Mouse (Mus musculus) heart, adult 2 months (tissue): ENCODE results near the gene Tgfb1. TPM values are rescaled to one million over a fixed set of nuclear protein-coding genes. Genes with fewer than 3 reads are reported as not detected.
A peak's percentile ranks its signal among the peaks of the same experiment; 100 is the strongest.

Source experiments
- DNase-seq, 2 experiments: peaks; one replicate each; pipeline ENCODE4 v3.0.0; 2021
- H3K27ac ChIP-seq: fragments of 200-600 bp; 2 replicates; pipeline ENCODE4 v1.8.1; 2022
- H3K27me3 ChIP-seq: fragments of 200-500 bp; 2 replicates; pipeline ENCODE4 v1.6.1; 2012; ENCODE audit warnings: mild to moderate bottlenecking, low read length, inconsistent platforms, mixed read lengths; ENCODE audit not compliant: control insufficient read depth, insufficient read depth
- H3K36me3 ChIP-seq: fragments of 200-500 bp; 2 replicates; pipeline ENCODE4 v1.6.1; 2012; ENCODE audit warnings: low read length, inconsistent platforms; ENCODE audit not compliant: control insufficient read depth, insufficient read depth
- H3K4me1 ChIP-seq: fragments of 200-500 bp; 2 replicates; pipeline ENCODE4 v1.6.1; 2011; ENCODE audit warnings: low read length; ENCODE audit not compliant: control insufficient read depth, insufficient read depth
- H3K4me3 ChIP-seq: fragments of 200-600 bp; 2 replicates; pipeline ENCODE4 v1.8.1; 2022
- H3K79me2 ChIP-seq: fragments of 200-500 bp; replicated peaks from 2 replicates; pipeline ENCODE4 v1.6.1; 2012; ENCODE audit warnings: mild to moderate bottlenecking, inconsistent platforms, low read length, moderate library complexity, mixed read lengths; ENCODE audit not compliant: control insufficient read depth, insufficient read depth
- H3K9ac ChIP-seq: fragments of 200-500 bp; 2 replicates; pipeline ENCODE4 v1.6.1; 2012; ENCODE audit warnings: low read depth, mild to moderate bottlenecking, control low read depth, inconsistent platforms, low read length, mixed read lengths
- CTCF ChIP-seq: fragments of 200-600 bp; IDR thresholded peaks from 2 replicates; pipeline ENCODE4 v1.8.1; 2022; ENCODE audit warnings: antibody characterized with exemption, mild to moderate bottlenecking, moderate library complexity
- EP300 ChIP-seq: fragments of 200-500 bp; IDR thresholded peaks from 2 replicates; pipeline ENCODE4 v1.6.1; 2011; ENCODE audit warnings: low read depth, low read length, control low read depth; ENCODE audit not compliant: insufficient read depth
- POLR2A ChIP-seq: fragments of 200-500 bp; IDR thresholded peaks from 2 replicates; pipeline ENCODE4 v1.6.1; 2011; ENCODE audit warnings: mild to moderate bottlenecking, low read depth, low read length, control low read depth; ENCODE audit not compliant: insufficient read depth
- WGBS: fragments of 180-500 bp; shearing (Covaris S2); methylation state at CpG from one replicate; pipeline ENCODE4 v1.1.7; 2018; 5-methylcytosine and 5-hydroxymethylcytosine counted together
- intact Hi-C: fragments of 180-260 bp; cut with DNase I; formaldehyde crosslinking; loops from one replicate; pipeline ENCODE4 v1.15.1; 2025
- polyA plus RNA-seq: library from polyadenylated mRNA; depleted of rRNA; stranded (reverse); fragments of >200 nt; gene quantifications from 2 replicates; pipeline ENCODE4 v1.2.3, GENCODE M21; 2012
- total RNA-seq, 2 experiments: library from RNA; stranded (reverse); gene quantifications; 2 replicates each; pipeline ENCODE4 v1.2.3; 2021

Gene Tgfb1
- total and polyA plus RNA-seq, 3 experiments, result 21.5 to 24.7 (median 22.5) TPM

DNA sequence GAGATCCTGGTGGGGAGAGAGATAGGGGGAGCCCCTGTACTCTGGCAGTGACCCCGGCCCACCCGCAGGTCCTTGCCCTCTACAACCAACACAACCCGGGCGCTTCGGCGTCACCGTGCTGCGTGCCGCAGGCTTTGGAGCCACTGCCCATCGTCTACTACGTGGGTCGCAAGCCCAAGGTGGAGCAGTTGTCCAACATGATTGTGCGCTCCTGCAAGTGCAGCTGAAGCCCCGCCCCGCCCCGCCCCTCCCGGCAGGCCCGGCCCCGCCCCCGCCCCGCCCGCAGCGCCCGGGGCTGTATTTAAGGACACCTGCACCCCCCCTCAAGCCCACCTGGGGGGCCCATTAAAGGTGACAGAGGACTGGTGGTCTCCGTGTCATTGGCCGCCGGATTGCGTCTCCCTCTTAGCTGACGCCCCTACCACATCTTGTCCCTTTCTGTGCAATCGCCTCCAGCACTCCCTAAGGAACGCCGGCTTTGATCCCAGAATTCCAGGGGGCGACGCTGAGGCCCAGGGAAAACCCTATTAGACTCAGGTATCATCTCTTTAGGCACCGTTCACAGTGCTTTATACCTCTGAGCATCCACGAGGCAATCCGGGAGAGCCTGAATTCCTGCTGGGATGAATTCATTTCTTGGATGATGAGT, 18.0 kb downstream of the Tgfb1 start:
- WGBS, result 45% methylated on average over 36 of the region's 37 CpGs
- Histone ChIP-seq H3K79me2 (no peaks in the 10 kb centered on the region), H3K4me1 (peaks cover 40% of the 10 kb centered on the region), H3K27ac (peak overlapping the region; percentile 68), H3K4me3 (no peak overlapping the region; the same call in 1 of the 2 replicates), H3K36me3 (peaks cover 8% of the 10 kb centered on the region), H3K27me3 (no peaks in the 10 kb centered on the region), H3K9ac (no peak overlapping the region)
- TF ChIP-seq EP300 (no peak), CTCF (no peak), POLR2A (no peak)
- no peak for DNase-seq
- intact Hi-C loops, result no loop called here

DNA sequence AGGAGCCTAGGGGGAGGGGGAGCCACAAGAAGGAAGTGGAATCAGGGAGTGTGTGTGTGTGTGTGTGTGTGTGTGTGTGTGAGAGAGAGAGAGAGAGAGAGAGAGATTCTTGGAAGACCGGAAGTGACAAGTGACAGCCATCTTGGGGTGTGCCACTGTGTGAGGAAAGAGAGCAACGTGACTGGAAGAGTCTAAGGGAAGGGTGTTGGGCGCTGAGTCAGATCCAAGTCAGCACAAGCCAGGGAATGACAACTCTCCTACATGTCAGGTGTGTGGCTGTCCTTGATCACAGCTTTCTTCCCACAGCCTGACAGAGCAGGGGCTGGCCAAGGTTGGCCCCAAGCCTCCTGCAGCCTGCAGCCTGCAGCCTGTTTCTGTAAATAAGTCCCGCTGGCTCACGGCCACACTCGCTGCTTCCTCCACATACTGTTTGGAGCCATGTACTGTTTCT, 19.0 kb downstream of the Tgfb1 start:
- H3K4me3 ChIP-seq, result no peak overlapping the region
- H3K27ac ChIP-seq, result peak overlapping the region; percentile 85
- H3K4me1 ChIP-seq, result peaks cover 43% of the 10 kb centered on the region
- 13% methylated on average over 6 of the region's 6 CpGs for WGBS
- H3K79me2 ChIP-seq, result no peaks in the 10 kb centered on the region
- TF ChIP-seq EP300 (peak; percentile 83), POLR2A (0 out of 2 replicates have a peak, but pooled peaks have one; percentile 21), CTCF (no peak)
- intact Hi-C loops, result no loop called here
- no peaks in the 10 kb centered on the region for H3K27me3 ChIP-seq
- no peak overlapping the region for H3K9ac ChIP-seq
- DNase-seq, result peak; percentile 61 to 76
- peaks cover 8% of the 10 kb centered on the region for H3K36me3 ChIP-seq

- intact Hi-C loops, result no loop called here
- no peaks in the 10 kb centered on the region for H3K27me3 ChIP-seq
- H3K4me1 ChIP-seq, result peaks cover 46% of the 10 kb centered on the region
- H3K36me3 ChIP-seq, result peaks cover 8% of the 10 kb centered on the region
- WGBS, result 42% methylated on average over 7 of the region's 7 CpGs
- no peak overlapping the region for H3K4me3 ChIP-seq
- no peak overlapping the region for H3K9ac ChIP-seq
- peak in 1 of 2 experiments; percentile 39 for DNase-seq
- peak overlapping the region; percentile 85 for H3K27ac ChIP-seq
- no peaks in the 10 kb centered on the region for H3K79me2 ChIP-seq
- no peak for TF ChIP-seq POLR2A
Measured at GRCm38 (mm10) chr7:25706578-25707170, 19.9 kb downstream of the Tgfb1 start.

DNA sequence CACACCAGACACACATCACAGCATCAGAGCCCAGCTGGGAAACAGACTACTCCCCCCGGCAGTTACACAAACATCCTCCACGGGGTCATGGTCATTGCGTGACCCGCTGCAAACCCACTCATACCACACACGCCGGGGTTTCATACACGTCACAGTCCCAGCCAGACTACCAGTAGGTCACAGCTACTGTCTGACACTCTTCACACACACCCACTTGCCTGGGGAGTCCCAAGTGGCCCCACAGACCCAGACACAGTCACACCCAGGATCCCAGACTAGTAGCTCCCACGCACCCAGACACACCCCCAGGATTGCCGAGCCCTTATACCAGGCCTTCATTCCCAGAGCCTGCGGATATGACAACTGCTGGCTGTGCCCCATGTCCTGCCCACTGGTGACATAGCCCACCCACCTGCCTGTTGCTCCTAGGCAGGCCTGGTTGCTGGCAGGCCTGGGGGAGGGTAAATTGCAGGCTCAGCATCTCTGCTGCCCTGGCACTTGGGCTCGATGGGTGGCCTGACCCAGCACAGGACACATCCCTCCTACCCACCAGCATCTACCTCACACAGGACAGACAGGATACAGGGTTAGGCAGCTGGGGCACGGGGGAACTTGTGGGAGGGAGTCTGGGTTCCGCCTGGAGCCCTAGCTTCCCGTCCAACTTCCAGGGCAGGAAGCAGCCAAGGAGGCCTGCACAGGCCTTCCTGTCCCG, 20.9 kb downstream of the Tgfb1 start:
- intact Hi-C loops, result loop anchor here (1.0 kb wide), 1 partner anchor 18 kb away; no protein-coding TSS in a partner anchor
- H3K9ac ChIP-seq, result peak overlapping the region; percentile 9
- H3K4me1 ChIP-seq, result peaks cover 46% of the 10 kb centered on the region

DNA sequence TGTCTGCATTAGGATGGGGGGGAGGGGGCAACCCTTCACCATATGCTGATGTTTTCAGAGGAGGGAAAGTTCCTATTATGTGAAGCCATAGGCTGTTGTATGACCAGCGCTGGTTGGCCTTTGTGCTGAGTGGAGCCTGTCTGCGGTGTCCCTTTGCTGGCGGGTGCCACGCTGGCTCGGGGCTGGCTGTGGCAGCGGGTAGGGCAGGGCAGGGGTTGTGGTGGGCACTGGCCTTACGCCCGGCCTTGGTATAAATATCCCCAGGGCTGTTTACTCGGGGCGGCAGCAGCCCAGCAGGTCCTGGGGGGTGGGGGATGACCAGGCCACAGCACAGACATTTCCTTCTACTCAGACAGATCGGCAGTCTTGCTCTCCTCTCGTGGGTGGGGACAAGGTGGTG, 23.2 kb downstream of the Tgfb1 start:
- no peaks in the 10 kb centered on the region for H3K27me3 ChIP-seq
- H3K4me3 ChIP-seq, result no peak overlapping the region
- WGBS, result 17% methylated on average over 12 of the region's 12 CpGs
- TF ChIP-seq CTCF (no peak), POLR2A (no peak), EP300 (no peak)
- intact Hi-C loops, result no loop called here
- H3K36me3 ChIP-seq, result peaks cover 8% of the 10 kb centered on the region
- DNase-seq, result peak; percentile 58 to 66
- peak overlapping the region; percentile 47 for H3K9ac ChIP-seq
- H3K79me2 ChIP-seq, result no peaks in the 10 kb centered on the region
- H3K4me1 ChIP-seq, result peaks cover 42% of the 10 kb centered on the region
- peak overlapping the region; percentile 62 for H3K27ac ChIP-seq

More for the DNA sequence above, 20.9 kb downstream of the Tgfb1 start:
- 30% methylated on average over 15 of the region's 15 CpGs for WGBS
- H3K36me3 ChIP-seq, result peaks cover 8% of the 10 kb centered on the region
- H3K27me3 ChIP-seq, result no peaks in the 10 kb centered on the region
- peak; percentile 75 to 84 for DNase-seq
- H3K27ac ChIP-seq, result peak overlapping the region; percentile 85
- TF ChIP-seq CTCF (no peak), EP300 (peak; percentile 84)
- no peaks in the 10 kb centered on the region for H3K79me2 ChIP-seq
- peak overlapping the region; percentile 30 for H3K4me3 ChIP-seq
